Mouse (Mus musculus): Measurements from ENCODE around the gene Fscn1.

Gene Fscn1

DNA sequence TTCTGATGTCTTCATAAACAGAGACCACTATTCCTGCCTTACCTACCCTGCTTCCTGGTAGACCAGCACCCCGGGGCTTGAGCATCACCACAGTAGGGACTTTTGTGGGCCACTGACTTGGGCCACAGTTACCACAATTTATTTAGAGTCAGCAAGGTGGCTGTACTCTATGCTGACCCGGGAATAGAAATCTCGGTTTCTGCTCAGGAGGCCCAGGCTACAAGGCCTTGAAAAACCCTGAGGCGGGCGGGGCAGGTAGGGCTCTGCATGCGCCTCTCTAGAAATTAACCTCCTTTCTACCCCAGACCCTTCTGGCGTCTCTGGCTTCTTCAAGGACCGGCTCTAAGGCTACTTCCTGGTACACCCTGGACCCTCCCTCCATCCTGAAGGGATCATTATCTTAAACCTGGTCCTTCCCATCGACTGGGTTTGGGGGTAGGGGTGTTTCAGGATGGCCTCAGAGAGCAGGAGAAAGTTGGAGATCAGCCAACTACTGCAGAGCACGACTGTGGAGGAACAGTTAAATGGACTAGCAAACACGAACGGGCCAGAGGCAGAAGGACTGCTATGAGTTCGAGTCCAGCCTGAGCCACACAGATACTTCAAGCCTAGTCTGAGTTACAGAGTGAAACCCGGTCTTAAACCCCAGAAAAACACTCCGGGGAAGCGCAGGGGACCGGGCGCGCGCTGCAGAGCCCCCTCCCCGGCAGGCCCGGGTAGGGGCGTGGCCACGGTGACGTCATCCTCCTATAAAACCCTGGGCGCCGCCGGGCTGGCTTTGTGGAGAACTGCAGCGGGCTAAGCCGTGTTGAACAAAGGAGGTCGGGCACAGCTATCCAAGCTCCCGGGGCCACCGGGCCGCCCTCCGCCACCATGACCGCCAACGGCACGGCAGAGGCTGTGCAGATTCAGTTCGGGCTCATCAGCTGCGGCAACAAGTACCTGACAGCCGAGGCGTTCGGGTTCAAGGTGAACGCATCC lies at the start of gene Fscn1:
Fscn1 (plus strand) TSS at position 768 of the 981 bp plus-strand sequence.
- peak; percentile 92 to 93 for DNase-seq

- DNase-seq, result no peak
These were observed 48.5 kb upstream of the Fscn1 start for GRCm38 (mm10) chr5:142911629-142912028.

DNA sequence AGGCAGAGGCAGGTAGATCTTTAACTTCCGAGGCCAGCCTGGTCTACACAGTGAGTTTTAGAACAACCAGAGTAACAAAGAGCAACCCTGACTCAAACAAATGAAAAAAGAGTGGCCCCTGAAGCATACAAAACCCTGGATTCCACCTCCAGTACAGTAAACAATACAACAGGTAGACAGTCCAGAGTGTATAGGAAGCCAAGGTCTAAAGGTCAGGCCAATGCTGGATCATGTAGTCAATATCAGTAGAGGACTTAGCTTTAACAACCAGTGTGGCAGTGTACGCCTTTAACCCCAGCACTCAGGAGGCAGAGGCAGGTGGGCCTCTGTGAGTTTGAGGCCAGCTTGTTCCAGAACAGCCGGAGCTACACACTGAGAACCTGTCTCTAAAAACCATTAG lies 47.8 kb upstream of the Fscn1 start:
- no peak for DNase-seq

DNA sequence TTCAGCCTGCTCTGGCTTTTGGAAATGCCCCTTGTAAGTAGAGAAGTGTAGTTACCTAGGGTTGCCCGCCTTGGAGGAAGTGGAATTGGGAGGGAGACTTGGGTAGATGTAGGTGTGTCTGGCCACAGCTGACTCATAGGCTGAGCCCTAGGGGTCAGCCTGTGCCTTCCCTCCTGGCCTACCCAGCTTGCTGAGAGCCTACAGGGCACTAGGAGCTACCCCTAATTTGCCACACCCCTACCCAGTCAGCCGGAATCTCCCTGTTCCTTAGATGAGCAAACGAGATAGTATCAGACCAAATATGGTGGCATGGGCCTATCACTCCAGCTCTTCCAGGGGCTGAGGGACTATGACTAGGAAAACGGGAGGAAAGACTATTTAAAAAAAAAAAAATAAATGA lies 47.4 kb upstream of the Fscn1 start:
- no peak for DNase-seq

DNA sequence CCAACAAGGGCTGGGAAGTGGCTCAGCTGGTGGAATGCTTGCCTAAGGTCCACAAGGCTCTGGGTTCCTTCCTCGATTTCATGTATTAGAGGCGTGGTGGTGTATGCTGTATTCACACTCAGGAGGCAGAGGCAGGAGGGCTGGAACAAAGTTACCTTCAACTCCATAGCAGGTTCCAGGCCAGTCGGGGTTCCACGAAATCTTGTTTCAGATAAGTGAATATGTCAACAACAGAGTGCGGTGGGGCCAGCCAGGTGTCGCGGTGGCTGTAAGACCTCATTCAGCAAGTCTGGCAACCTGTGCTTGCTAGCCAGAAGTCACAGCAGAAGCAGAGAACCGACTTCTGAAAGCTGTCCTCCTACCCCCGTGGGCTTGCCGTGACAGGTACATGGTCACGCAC lies 44.9 kb upstream of the Fscn1 start:
- DNase-seq, result no peak

DNA sequence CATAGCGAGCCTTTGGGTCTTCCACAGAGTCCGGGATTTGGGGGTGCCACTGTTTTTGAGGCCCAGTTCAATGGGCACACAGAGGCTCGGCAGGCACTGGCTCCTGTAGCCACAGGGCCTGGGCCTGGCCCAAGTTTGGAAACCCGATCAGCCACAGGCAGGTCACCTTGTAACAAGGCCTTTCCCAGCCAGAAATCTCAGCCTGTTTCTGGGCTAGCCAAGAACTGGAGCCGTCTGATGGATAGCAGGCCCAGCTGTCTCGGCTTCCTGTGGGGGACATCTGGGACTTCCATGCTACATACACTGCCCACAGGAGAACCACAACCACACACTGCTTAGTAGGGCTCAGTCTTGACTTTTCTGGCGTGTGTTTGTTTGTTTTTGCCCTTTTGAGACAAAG lies 43.5 kb upstream of the Fscn1 start:
- DNase-seq, result peak in 1 of 2 experiments; percentile 51

DNA sequence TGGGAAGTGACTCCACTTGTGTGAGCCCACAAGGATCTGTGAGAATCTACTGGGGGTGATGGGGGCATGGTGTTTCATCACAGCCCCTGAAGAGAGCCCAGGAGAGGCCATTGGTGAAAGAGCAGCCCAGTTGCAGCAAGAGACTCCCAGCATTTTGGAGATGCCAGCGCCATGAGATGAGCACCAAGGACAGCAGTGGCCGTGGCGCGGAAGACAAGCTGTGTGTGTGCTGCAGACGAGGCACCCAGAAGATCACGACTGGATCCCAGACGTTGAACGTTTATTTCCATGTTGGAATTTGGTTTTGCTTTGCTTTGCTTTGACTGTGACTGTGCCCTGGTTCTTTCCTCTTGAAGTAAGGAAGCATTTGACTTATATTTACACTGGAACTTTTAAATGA lies 42.7 kb upstream of the Fscn1 start:
- DNase-seq, result no peak

GRCm38 (mm10) chr5:142920311-142921073 lies 39.7 kb upstream of the Fscn1 start:
- DNase-seq, result no peak

DNA sequence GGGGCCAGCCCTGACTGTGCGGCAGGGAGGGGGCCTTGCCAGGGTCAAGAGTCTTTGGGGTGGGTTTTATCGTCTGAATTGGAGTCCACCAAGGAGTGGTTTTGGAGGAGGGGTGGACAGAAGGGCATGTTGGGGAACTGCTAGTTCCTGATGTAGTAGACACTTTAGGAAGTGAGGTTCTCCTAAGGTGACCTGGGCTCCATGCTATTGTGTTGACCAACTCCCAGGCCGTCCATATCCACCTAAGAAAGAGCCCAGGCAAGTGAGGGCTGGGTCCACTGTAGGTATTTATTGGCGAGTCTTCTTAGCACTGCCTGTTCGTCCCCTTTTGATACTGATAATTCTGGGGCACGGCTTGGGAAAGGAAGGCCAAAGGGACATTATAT lies 39.1 kb upstream of the Fscn1 start:
- no peak for DNase-seq

GRCm38 (mm10) chr5:142922251-142922650 lies 37.9 kb upstream of the Fscn1 start:
- no peak for DNase-seq

- no peak for DNase-seq
These were observed 36.4 kb upstream of the Fscn1 start for GRCm38 (mm10) chr5:142923781-142924180.

DNA sequence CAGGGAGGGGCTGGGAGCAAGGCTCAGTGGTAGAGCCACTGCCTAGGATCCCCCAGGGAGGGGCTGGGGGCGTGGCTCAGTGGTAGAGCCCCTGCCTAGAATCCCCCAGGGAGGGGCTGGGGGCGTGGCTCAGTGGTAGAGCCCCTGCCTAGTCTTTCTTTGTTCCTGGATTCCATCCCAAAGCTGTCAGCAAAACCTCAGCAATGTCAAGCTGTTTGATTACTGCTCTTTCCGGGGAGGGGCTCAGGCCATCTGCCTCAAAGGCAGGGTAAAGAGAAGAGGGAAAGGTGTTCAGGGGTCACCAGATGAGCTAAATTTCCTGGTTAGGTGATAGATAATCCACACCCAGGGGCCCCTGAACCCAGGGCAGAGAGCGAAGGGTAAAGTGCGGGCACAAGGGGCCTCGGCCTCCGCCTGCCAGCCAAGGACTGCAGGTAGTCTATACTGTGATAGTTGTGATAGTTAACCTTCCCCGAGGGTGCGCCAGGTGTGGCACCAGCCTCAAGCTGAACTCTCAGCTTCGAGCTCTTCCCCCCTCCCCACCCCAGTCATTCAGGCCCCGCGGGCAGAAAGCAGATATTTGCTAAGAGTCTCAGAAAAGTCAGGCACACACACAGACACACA lies 35.7 kb upstream of the Fscn1 start:
- DNase-seq, result no peak

GRCm38 (mm10) chr5:142926204-142926939 lies 33.8 kb upstream of the Fscn1 start:
- peak; percentile 33 to 56 for DNase-seq

DNA sequence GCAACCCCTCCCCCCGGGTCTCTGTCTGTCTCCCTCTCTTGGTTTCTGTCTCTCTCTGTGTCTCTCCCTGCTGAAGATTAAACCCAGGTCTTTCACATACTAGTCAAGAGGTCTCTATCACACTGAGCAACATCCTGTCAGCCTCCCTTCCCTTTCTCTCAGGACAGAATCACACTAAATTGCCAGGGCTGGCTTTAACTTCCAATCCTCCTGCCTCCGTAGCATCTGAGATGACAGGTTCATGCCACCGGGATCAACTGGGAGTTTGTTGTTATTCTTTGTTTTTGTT lies 33.3 kb upstream of the Fscn1 start:
- no peak for DNase-seq

DNA sequence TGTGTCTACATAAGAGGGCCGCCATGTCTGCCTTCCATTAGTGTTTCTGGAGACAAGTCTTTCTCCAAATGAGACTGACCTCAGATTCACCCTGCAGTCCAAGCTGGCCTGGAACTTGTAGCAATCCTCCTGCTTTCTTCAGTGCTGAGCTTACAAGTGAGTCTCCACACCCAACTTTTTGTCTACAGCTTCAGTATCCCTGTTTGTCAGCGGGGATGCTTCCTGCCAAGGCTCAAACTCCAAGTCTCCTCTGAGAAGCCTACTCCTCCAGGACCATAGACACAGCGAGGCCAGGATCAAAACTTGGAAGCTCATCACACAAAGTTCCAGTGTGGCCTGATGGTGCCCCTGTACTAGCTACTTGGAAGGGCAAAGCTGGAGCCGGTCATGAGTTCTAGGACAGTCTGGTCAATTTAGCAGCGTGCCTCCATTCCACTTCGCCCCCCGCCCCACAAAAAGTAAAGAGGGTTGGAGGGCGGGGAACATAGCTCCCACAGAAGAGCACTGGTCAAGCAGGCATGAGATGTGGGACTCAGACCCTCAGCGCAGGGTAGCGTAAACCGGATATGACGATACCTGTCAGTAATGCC lies 32.7 kb upstream of the Fscn1 start:
- no peak for DNase-seq

- peak; percentile 41 to 48 for DNase-seq
These were observed 31.3 kb upstream of the Fscn1 start for GRCm38 (mm10) chr5:142928749-142929399.

DNA sequence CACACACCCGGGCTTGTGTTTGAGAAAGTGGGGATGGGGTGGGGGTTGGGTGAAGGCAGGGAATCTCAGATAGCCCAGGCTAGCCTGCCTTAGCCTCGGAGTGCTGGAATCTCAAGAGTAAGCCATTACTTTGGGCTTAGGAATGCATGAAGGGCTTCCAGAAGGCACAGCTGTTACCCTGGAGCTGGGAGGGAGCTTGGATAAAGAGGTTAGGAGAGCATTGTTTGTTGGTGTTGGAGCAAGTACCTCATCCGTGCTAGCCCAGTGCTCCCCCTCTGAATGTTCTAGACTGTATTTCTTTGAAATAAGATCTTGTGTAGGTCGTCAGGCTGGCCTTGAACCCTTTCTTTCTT lies 30.8 kb upstream of the Fscn1 start:
- DNase-seq, result no peak

DNA sequence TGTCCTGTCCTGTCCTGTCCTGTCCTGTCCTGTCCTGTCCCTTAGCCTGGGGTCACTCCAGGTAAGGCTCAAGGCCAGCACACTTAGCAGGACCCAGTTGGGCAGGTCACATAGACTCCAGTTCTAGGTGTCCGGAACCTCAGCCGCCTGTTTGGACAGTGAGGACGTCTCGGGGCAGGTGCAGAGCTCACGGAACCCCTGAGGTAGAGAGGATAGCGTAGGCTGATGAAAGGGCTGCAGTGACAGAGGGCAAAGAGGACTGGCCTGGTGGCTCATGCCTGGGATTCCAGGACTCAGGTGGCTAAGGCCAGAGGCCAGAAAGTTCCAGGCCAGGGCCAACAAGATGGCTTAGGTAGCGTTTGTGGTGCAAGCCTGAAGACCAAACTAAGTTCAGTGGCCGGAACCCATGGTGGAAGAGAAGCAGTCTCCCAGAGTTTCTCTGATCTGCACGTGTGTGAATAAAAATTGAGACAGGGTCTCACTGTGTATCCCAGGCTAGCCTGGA lies 28.9 kb upstream of the Fscn1 start:
- no peak for DNase-seq

GRCm38 (mm10) chr5:142932084-142932685 lies 28.0 kb upstream of the Fscn1 start:
- peak; percentile 84 to 85 for DNase-seq

DNA sequence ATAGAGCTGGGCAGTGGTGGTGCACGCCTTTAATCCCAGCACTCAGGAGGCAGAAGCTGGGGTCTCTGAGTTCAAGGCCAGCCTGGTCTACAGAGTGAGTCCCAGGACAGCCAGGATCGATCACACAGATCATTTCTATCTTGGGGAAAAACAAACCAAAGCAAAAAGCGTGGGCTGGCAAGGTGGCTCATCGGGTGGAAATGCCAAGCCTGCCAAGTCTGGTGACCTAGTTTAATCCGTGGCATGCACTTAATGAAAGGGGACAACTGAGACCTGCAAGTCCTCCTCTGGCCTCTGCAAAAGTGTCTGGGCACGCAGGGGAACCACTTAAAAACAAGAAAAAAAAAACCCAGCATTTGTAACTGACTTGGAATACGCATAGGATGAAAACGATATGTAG lies 27.4 kb upstream of the Fscn1 start:
- DNase-seq, result peak; percentile 25 to 35

GRCm38 (mm10) chr5:142935642-142936335 lies 24.4 kb upstream of the Fscn1 start:
- DNase-seq, result peak; percentile 79

All from cerebellum, postnatal 10 days (tissue).